Mouse (Mus musculus): ENCODE results near the gene Tmem33. TPM values are rescaled to one million over a fixed set of nuclear protein-coding genes. Genes with fewer than 3 reads are reported as not detected.

Gene Tmem33
- polyA plus RNA-seq, 1 experiment = 100 TPM

DNA sequence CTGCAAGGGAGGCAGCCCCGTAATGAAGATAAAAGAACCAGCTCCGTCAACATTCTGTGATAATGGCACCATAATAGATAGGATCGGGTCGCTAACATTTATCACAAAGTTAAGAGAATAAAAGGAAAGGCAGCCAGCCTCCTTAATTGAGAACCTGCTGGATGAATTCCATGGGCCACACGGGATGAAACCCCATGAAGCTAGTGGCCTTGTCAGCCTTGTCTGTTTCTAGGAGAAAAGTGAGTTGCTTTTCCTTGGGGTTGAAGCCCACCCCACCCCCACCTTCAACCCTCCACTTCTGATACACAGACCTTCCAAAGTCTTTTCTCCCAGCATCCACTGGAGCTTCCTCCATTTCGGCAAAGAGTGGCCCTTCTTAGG lies 36.3 kb upstream of the Tmem33 start:
- TF ChIP-seq CTCF (IDR thresholded peaks at IDR 0.05; ENCODE audit: insufficient read depth, low read length) (no peak), POLR2A (IDR thresholded peaks at IDR 0.05; ENCODE audit: borderline replicate concordance, extremely low read depth, low read depth, low read length) (no peak)
- 16% methylated on average over 6 of the region's 6 CpGs for WGBS
- Histone ChIP-seq H3K4me3 (replicated peaks; ENCODE audit: extremely low read depth, low read depth, low read length) (no peak overlapping the region), H3K4me1 (ENCODE audit: control insufficient read depth, insufficient read depth, low read length) (no peaks in the 10 kb centered on the region)
- no peak for DNase-seq

DNA sequence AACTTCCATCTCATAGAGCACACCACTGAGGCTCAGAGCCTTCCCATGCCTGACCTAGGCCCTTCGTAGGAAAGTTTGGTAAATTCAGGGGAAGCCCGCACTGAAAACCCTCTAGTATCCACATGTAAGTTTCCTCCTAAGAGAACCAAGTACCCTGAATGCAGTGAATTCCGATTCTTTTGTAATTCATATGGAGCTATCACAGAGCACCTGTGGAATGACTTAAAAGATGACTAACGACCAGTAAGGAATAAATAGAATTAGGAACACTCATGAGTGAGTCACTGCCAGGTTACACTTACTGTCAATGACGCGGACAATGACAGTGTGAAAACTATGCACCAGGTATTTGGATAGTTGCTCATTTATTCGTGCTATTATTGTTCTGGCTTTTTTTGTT lies 34.6 kb upstream of the Tmem33 start:
- no peak for DNase-seq
- Histone ChIP-seq H3K4me1 (ENCODE audit: control insufficient read depth, insufficient read depth, low read length) (peaks cover 2% of the 10 kb centered on the region; the same call in 1 of the 2 replicates), H3K4me3 (replicated peaks; ENCODE audit: extremely low read depth, low read depth, low read length) (no peak overlapping the region)
- TF ChIP-seq CTCF (IDR thresholded peaks at IDR 0.05; ENCODE audit: insufficient read depth, low read length) (no peak), POLR2A (IDR thresholded peaks at IDR 0.05; ENCODE audit: borderline replicate concordance, extremely low read depth, low read depth, low read length) (no peak)
- WGBS = 50% methylated on average over 7 of the region's 7 CpGs

DNA sequence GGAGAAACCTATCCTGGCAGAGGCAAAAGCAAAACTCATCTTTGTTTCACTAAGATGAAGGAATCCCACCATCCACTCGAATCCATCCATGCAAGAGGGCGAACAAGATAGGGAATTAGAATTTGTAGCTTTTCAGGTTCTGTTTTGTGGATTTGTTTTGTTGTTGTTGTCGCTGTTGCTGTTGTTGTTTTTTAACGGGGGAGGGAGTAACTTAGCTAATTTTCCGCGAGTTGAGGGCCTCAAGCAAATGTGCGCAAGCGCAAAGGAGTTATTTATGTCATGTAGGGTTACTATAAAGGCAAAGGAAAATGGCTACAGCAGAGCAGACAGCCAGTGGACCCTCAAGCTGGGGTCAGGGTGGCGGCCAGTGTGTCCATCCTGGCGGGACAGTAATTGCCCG lies 33.1 kb upstream of the Tmem33 start:
- WGBS = 14% methylated on average over 11 of the region's 11 CpGs
- no peak overlapping the region for H3K4me3 ChIP-seq (replicated peaks; ENCODE audit: extremely low read depth, low read depth, low read length)
- TF ChIP-seq POLR2A (IDR thresholded peaks at IDR 0.05; ENCODE audit: borderline replicate concordance, extremely low read depth, low read depth, low read length) (no peak), CTCF (IDR thresholded peaks at IDR 0.05; ENCODE audit: insufficient read depth, low read length) (no peak)
- no peak for DNase-seq
- peaks cover 2% of the 10 kb centered on the region; the same call in 1 of the 2 replicates for H3K4me1 ChIP-seq (ENCODE audit: control insufficient read depth, insufficient read depth, low read length)

DNA sequence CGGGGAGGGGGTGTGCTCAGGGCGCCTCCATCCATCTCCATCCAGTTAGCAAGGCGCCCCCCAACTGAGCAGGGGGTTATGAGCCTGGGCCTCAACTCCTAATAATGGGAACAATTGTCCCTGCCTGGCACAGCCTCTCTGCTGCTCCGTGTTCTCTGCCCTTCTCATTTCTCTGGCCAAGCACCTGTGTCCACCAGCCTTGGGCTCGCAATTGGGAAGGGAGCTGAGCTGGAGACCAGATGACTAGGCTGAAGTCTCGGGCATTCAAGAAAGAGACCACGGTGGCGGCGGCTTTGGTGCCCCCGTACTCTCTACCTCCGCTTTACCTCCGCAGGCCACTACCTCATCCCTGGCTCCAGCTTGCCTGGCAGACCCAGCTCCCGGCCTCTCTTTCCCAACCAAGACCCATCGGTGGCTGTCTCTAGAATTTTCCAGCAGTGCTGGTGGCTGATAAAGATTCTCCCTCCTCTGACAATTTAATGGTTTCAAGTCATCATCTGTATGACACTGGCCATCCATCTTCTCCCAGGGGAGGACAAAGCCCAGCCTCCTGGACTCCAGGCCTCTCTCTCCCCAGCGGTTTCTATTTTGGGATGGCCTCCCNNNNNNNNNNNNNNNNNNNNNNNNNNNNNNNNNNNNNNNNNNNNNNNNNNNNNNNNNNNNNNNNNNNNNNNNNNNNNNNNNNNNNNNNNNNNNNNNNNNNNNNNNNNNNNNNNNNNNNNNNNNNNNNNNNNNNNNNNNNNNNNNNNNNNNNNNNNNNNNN lies 32.5 kb upstream of the Tmem33 start:
- Histone ChIP-seq H3K4me3 (replicated peaks; ENCODE audit: extremely low read depth, low read depth, low read length) (no peak overlapping the region), H3K4me1 (ENCODE audit: control insufficient read depth, insufficient read depth, low read length) (peaks cover 2% of the 10 kb centered on the region; the same call in 1 of the 2 replicates)
- no peak for DNase-seq
- 10% methylated on average over 15 of the region's 15 CpGs for WGBS
- TF ChIP-seq CTCF (IDR thresholded peaks at IDR 0.05; ENCODE audit: insufficient read depth, low read length) (no peak), POLR2A (IDR thresholded peaks at IDR 0.05; ENCODE audit: borderline replicate concordance, extremely low read depth, low read depth, low read length) (no peak)

DNA sequence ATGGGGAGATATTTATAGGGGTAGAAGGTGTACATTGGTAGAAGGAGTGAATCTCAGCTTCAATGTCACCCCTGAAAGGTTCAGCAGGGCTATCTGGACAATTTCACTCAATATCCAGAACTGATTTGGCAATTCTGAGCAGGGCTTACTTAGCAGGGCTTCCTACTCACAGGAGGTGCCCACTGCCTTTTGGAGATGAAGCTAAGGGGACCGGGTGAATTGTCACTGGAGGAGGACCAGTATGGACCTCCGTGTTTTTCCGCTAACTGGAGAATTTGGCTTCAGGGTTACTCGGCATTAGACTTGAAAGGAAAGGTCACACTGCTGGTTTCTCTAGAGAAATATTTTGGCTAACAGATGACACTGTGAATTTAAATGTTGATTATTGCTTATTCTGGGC lies 25.7 kb upstream of the Tmem33 start:
- no peak for TF ChIP-seq POLR2A (IDR thresholded peaks at IDR 0.05; ENCODE audit: borderline replicate concordance, extremely low read depth, low read depth, low read length)
- TF ChIP-seq CTCF (IDR thresholded peaks at IDR 0.05; ENCODE audit: insufficient read depth, low read length) = no peak

DNA sequence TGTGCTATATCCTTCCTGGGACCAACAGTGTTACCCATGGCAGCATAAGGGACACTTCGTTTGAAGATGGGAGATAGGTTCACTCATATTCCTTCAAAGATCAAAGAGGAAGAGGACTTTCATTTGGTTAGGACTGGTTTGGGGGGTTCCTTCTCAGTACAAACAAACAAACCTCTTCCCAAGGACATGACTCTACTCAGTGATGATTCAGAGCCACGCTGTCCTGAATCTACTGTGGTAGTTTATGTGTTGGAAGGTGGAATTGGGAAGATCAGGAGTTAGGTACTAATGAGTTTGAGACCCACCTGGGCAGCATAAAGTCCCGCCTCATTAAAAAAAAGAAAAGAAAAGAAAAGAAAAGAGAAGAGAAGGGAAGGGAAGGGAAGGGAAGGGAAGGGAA lies 24.9 kb upstream of the Tmem33 start:
- H3K4me1 ChIP-seq (ENCODE audit: control insufficient read depth, insufficient read depth, low read length) = no peaks in the 10 kb centered on the region
- TF ChIP-seq POLR2A (IDR thresholded peaks at IDR 0.05; ENCODE audit: borderline replicate concordance, extremely low read depth, low read depth, low read length) (no peak), CTCF (IDR thresholded peaks at IDR 0.05; ENCODE audit: insufficient read depth, low read length) (no peak)
- 66% methylated on average over 3 of the region's 3 CpGs for WGBS
- no peak for DNase-seq
- no peak overlapping the region for H3K4me3 ChIP-seq (replicated peaks; ENCODE audit: extremely low read depth, low read depth, low read length)

More for the DNA sequence above, 25.7 kb upstream of the Tmem33 start:
- no peak for DNase-seq
- Histone ChIP-seq H3K4me3 (replicated peaks; ENCODE audit: extremely low read depth, low read depth, low read length) (no peak overlapping the region), H3K4me1 (ENCODE audit: control insufficient read depth, insufficient read depth, low read length) (peaks cover 2% of the 10 kb centered on the region; the same call in 1 of the 2 replicates)
- WGBS = 73% methylated on average over 4 of the region's 4 CpGs

DNA sequence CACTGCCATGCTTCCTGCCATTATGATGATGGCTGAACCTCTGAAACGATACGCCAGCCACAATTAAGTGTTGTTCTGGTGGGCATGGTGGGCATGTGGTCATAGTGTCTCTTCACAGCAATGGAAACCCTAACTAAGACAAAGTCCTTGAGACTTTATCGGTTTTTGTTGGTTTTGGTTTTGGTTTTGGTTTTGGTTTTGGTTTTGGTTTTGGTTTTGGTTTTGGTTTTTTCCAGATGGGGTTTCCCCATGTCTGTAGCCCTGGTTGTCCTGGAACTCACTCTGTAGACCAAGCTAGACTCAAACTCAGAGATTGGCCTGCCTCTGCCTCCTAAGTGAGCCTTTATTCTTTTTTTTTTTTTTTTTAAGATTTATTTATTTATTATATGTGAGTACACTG lies 23.8 kb upstream of the Tmem33 start:
- TF ChIP-seq POLR2A (IDR thresholded peaks at IDR 0.05; ENCODE audit: borderline replicate concordance, extremely low read depth, low read depth, low read length) = no peak
- TF ChIP-seq CTCF (IDR thresholded peaks at IDR 0.05; ENCODE audit: insufficient read depth, low read length) = no peak
- WGBS = 94% methylated on average over 3 of the region's 3 CpGs
- Histone ChIP-seq H3K4me3 (replicated peaks; ENCODE audit: extremely low read depth, low read depth, low read length) (no peak overlapping the region), H3K4me1 (ENCODE audit: control insufficient read depth, insufficient read depth, low read length) (no peaks in the 10 kb centered on the region)
- DNase-seq = no peak

DNA sequence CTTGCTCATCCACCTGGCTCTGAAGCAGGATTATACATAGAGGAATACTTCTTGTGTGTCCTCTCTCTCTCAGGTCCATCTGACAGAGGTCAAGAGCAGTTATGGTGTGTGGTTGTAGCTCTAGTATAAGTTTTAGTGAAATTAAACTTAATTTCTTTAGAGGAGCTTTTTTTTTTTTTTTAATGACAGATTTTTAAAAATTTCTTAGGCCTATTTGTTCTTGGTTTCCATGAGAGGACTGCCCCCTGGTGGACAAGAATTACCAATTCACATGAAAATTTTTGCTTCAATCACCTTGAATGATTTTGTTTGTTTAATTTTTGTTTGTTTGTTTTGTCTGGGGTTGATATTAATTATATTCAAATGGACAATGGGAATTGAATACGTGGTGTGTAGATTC lies 22.1 kb upstream of the Tmem33 start:
- Histone ChIP-seq H3K4me3 (replicated peaks; ENCODE audit: extremely low read depth, low read depth, low read length) (no peak overlapping the region), H3K4me1 (ENCODE audit: control insufficient read depth, insufficient read depth, low read length) (no peaks in the 10 kb centered on the region)
- DNase-seq = no peak
- WGBS = 11% methylated on average over 1 of the region's 1 CpGs
- TF ChIP-seq CTCF (IDR thresholded peaks at IDR 0.05; ENCODE audit: insufficient read depth, low read length) (no peak), POLR2A (IDR thresholded peaks at IDR 0.05; ENCODE audit: borderline replicate concordance, extremely low read depth, low read depth, low read length) (no peak)

DNA sequence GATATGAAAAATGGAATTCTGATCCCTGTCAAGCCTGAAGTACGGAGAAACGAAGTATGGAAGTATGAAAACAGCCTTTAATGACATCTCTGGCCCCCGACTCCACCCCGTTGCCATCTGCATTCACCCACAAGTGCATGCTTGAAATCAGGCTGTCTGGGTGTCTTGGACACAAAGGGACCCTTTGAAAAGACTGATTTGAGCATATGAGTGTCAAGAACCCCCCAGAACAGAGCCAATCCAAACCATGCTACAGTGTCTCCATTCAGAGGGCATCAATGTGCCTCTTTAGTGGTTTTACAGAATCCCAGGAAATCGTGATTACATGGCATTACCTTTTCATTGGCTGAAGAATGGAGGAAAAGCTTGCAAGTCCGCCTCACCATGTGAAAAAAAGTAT lies 18.7 kb upstream of the Tmem33 start:
- H3K4me3 ChIP-seq (replicated peaks; ENCODE audit: extremely low read depth, low read depth, low read length) = no peak overlapping the region
- WGBS = 74% methylated on average over 6 of the region's 6 CpGs
- TF ChIP-seq CTCF (IDR thresholded peaks at IDR 0.05; ENCODE audit: insufficient read depth, low read length) (no peak), POLR2A (IDR thresholded peaks at IDR 0.05; ENCODE audit: borderline replicate concordance, extremely low read depth, low read depth, low read length) (no peak)
- H3K4me1 ChIP-seq (ENCODE audit: control insufficient read depth, insufficient read depth, low read length) = no peaks in the 10 kb centered on the region
- DNase-seq = no peak

DNA sequence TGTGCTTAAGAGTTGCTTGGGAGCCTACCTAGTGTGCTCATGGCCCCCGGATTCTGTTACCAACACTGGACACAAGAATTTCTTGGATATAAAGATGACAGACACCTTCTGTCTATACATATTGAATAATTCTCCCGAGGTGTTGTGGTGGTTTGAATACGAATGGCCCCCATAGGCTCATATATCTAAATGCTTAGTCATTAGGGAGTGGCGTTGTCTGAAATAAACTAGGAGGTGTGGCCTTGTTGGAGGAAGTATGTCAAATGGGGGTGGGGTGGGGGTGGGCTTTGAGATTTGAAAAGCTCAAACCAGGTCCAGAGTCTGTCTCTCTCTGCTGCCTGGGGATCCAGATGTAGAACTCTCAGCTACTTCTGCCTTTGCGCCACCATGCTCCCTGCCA lies 17.1 kb upstream of the Tmem33 start:
- TF ChIP-seq CTCF (IDR thresholded peaks at IDR 0.05; ENCODE audit: insufficient read depth, low read length) (no peak), POLR2A (IDR thresholded peaks at IDR 0.05; ENCODE audit: borderline replicate concordance, extremely low read depth, low read depth, low read length) (no peak)
- Histone ChIP-seq H3K4me3 (replicated peaks; ENCODE audit: extremely low read depth, low read depth, low read length) (no peak overlapping the region), H3K4me1 (ENCODE audit: control insufficient read depth, insufficient read depth, low read length) (no peaks in the 10 kb centered on the region)
- DNase-seq = no peak
- WGBS = 91% methylated on average over 5 of the region's 5 CpGs
